Mouse (Mus musculus): ENCODE measurements around the gene Cdc42bpg. TPM values are rescaled to one million over a fixed set of nuclear protein-coding genes. Genes with fewer than 3 reads are reported as not detected.
A peak's percentile ranks its signal among the peaks of the same experiment; 100 is the strongest.

Gene Cdc42bpg
- polyA plus RNA-seq, 1 experiment = 33.1 TPM

- no peak for DNase-seq
- H3K4me3 ChIP-seq (replicated peaks; ENCODE audit: insufficient read depth, low read depth, low read length) = no peak overlapping the region
- WGBS = 87% methylated on average over 17 of the region's 17 CpGs
- H3K27ac ChIP-seq (ENCODE audit: insufficient read depth, low read length) = no peak overlapping the region
- no peaks in the 10 kb centered on the region for H3K27me3 ChIP-seq (ENCODE audit: control insufficient read depth, insufficient read depth, low read length)
- no peak for TF ChIP-seq CTCF (IDR thresholded peaks at IDR 0.05; ENCODE audit: borderline replicate concordance, insufficient read depth, low read depth, low read length)
- no peak for TF ChIP-seq POLR2A (IDR thresholded peaks at IDR 0.05; ENCODE audit: borderline replicate concordance, insufficient read depth, low read length)
- peaks cover 41% of the 10 kb centered on the region for H3K4me1 ChIP-seq (ENCODE audit: control insufficient read depth, insufficient read depth, low read length)
These were observed 12.0 kb upstream of the Cdc42bpg start for GRCm38 (mm10) chr19:6294301-6294700.

- WGBS = 82% methylated on average over 5 of the region's 5 CpGs
- TF ChIP-seq CTCF (IDR thresholded peaks at IDR 0.05; ENCODE audit: borderline replicate concordance, insufficient read depth, low read depth, low read length) (no peak), POLR2A (IDR thresholded peaks at IDR 0.05; ENCODE audit: borderline replicate concordance, insufficient read depth, low read length) (no peak)
- peaks cover 41% of the 10 kb centered on the region for H3K4me1 ChIP-seq (ENCODE audit: control insufficient read depth, insufficient read depth, low read length)
- H3K27me3 ChIP-seq (ENCODE audit: control insufficient read depth, insufficient read depth, low read length) = no peaks in the 10 kb centered on the region
- no peak for DNase-seq
- no peak overlapping the region for H3K27ac ChIP-seq (ENCODE audit: insufficient read depth, low read length)
- no peak overlapping the region for H3K4me3 ChIP-seq (replicated peaks; ENCODE audit: insufficient read depth, low read depth, low read length)
These were observed 9.6 kb upstream of the Cdc42bpg start for GRCm38 (mm10) chr19:6296551-6297210.

GRCm38 (mm10) chr19:6297641-6298040 is 8.6 kb upstream of the Cdc42bpg start:
- H3K4me1 ChIP-seq (ENCODE audit: control insufficient read depth, insufficient read depth, low read length) = peaks cover 40% of the 10 kb centered on the region
- H3K27ac ChIP-seq (ENCODE audit: insufficient read depth, low read length) = no peak overlapping the region
- no peaks in the 10 kb centered on the region for H3K27me3 ChIP-seq (ENCODE audit: control insufficient read depth, insufficient read depth, low read length)
- H3K4me3 ChIP-seq (replicated peaks; ENCODE audit: insufficient read depth, low read depth, low read length) = no peak overlapping the region
- TF ChIP-seq POLR2A (IDR thresholded peaks at IDR 0.05; ENCODE audit: borderline replicate concordance, insufficient read depth, low read length) = no peak
- TF ChIP-seq CTCF (IDR thresholded peaks at IDR 0.05; ENCODE audit: borderline replicate concordance, insufficient read depth, low read depth, low read length) = no peak
- no peak for DNase-seq
- 84% methylated on average over 9 of the region's 9 CpGs for WGBS

GRCm38 (mm10) chr19:6299003-6299402 is 7.3 kb upstream of the Cdc42bpg start:
- Histone ChIP-seq H3K27ac (ENCODE audit: insufficient read depth, low read length) (no peak overlapping the region), H3K4me1 (ENCODE audit: control insufficient read depth, insufficient read depth, low read length) (peaks cover 52% of the 10 kb centered on the region), H3K4me3 (replicated peaks; ENCODE audit: insufficient read depth, low read depth, low read length) (no peak overlapping the region), H3K27me3 (ENCODE audit: control insufficient read depth, insufficient read depth, low read length) (no peaks in the 10 kb centered on the region)
- 68% methylated on average over 4 of the region's 4 CpGs for WGBS
- no peak for DNase-seq
- TF ChIP-seq CTCF (IDR thresholded peaks at IDR 0.05; ENCODE audit: borderline replicate concordance, insufficient read depth, low read depth, low read length) (no peak), POLR2A (IDR thresholded peaks at IDR 0.05; ENCODE audit: borderline replicate concordance, insufficient read depth, low read length) (no peak)

- H3K27me3 ChIP-seq (ENCODE audit: control insufficient read depth, insufficient read depth, low read length) = no peaks in the 10 kb centered on the region
- no peak overlapping the region for H3K4me3 ChIP-seq (replicated peaks; ENCODE audit: insufficient read depth, low read depth, low read length)
- 50% methylated on average over 7 of the region's 7 CpGs for WGBS
- peaks cover 55% of the 10 kb centered on the region for H3K4me1 ChIP-seq (ENCODE audit: control insufficient read depth, insufficient read depth, low read length)
- H3K27ac ChIP-seq (ENCODE audit: insufficient read depth, low read length) = peak overlapping the region; percentile 78
- DNase-seq = no peak
- TF ChIP-seq POLR2A (IDR thresholded peaks at IDR 0.05; ENCODE audit: borderline replicate concordance, insufficient read depth, low read length) (no peak), CTCF (IDR thresholded peaks at IDR 0.05; ENCODE audit: borderline replicate concordance, insufficient read depth, low read depth, low read length) (no peak)
These were observed 6.6 kb upstream of the Cdc42bpg start for GRCm38 (mm10) chr19:6299450-6300267.

GRCm38 (mm10) chr19:6300402-6300841 is 5.8 kb upstream of the Cdc42bpg start:
- no peak for TF ChIP-seq CTCF (IDR thresholded peaks at IDR 0.05; ENCODE audit: borderline replicate concordance, insufficient read depth, low read depth, low read length)
- 17% methylated on average over 7 of the region's 7 CpGs for WGBS
- peak overlapping the region; percentile 78 for H3K27ac ChIP-seq (ENCODE audit: insufficient read depth, low read length)
- peak in 1 of 2 experiments; percentile 56 for DNase-seq
- H3K4me1 ChIP-seq (ENCODE audit: control insufficient read depth, insufficient read depth, low read length) = peaks cover 55% of the 10 kb centered on the region
- H3K4me3 ChIP-seq (replicated peaks; ENCODE audit: insufficient read depth, low read depth, low read length) = no peak overlapping the region
- no peaks in the 10 kb centered on the region for H3K27me3 ChIP-seq (ENCODE audit: control insufficient read depth, insufficient read depth, low read length)

GRCm38 (mm10) chr19:6302114-6302513 is 4.1 kb upstream of the Cdc42bpg start:
- Histone ChIP-seq H3K27me3 (ENCODE audit: control insufficient read depth, insufficient read depth, low read length) (no peaks in the 10 kb centered on the region), H3K4me1 (ENCODE audit: control insufficient read depth, insufficient read depth, low read length) (peaks cover 58% of the 10 kb centered on the region), H3K27ac (ENCODE audit: insufficient read depth, low read length) (peak overlapping the region; percentile 88), H3K4me3 (replicated peaks; ENCODE audit: insufficient read depth, low read depth, low read length) (no peak overlapping the region)
- TF ChIP-seq POLR2A (IDR thresholded peaks at IDR 0.05; ENCODE audit: borderline replicate concordance, insufficient read depth, low read length) (no peak), CTCF (IDR thresholded peaks at IDR 0.05; ENCODE audit: borderline replicate concordance, insufficient read depth, low read depth, low read length) (no peak)
- no peak for DNase-seq
- 69% methylated on average over 5 of the region's 5 CpGs for WGBS

GRCm38 (mm10) chr19:6302522-6302921 is 3.7 kb upstream of the Cdc42bpg start:
- TF ChIP-seq POLR2A (IDR thresholded peaks at IDR 0.05; ENCODE audit: borderline replicate concordance, insufficient read depth, low read length) (peak; percentile 55; the same call in 1 of the 2 replicates), CTCF (IDR thresholded peaks at IDR 0.05; ENCODE audit: borderline replicate concordance, insufficient read depth, low read depth, low read length) (no peak; the same call in 1 of the 2 replicates)
- Histone ChIP-seq H3K27me3 (ENCODE audit: control insufficient read depth, insufficient read depth, low read length) (no peaks in the 10 kb centered on the region), H3K4me3 (replicated peaks; ENCODE audit: insufficient read depth, low read depth, low read length) (no peak overlapping the region), H3K27ac (ENCODE audit: insufficient read depth, low read length) (peak overlapping the region; percentile 88), H3K4me1 (ENCODE audit: control insufficient read depth, insufficient read depth, low read length) (peaks cover 57% of the 10 kb centered on the region)
- peak; percentile 92 to 95 for DNase-seq
- WGBS = 6% methylated on average over 4 of the region's 4 CpGs

Data from cerebellum, adult 2 months (tissue).